In the genomic region with DNA sequence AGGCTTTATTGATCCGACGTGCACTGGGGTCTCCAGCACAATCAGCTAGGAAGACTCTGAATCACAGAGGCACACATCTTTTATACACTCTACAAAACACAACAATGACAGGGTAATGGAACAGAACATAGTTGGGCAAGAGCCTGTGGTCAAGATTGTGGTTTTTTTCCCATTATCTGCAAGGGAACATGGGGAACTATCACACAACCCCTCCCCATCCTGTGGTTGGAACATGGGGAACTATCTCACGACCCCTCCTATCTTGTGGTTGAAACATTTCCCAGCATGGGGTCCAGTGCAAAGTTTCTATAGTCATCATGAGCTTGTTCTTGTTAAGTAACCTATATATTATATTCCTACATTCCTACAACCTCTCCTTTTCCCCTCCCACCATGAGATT, we compare ENCODE assay signal across 22 mouse cellular contexts.
"Had no signal": no experiment of that assay in that cellular context is flagged by ENCODE, and none has a peak within 500 bp of the region (broad histone marks: within the 10 kb centered on the region; RNA-seq: fewer than 3 reads in every experiment).

No protein-coding gene starts in this region.

- DNase-seq: kidney, adult 2 months; kidney, postnatal 25 days; layer of hippocampus, postnatal 36 days; left cerebral cortex, postnatal 4 days; liver, postnatal 0 days; lung, embryonic 14.5 days; right cerebral cortex, adult 18-20 months; right cerebral cortex, postnatal 14 days; right cerebral cortex, postnatal 4 days; thymus, postnatal 25 days had no signal

- H3K4me3 ChIP-seq: limb, embryonic 12.5 days; limb, embryonic 15.5 days; midbrain, embryonic 15.5 days; neural tube, embryonic 12.5 days; neural tube, embryonic 15.5 days; stomach, embryonic 15.5 days had no signal

- H3K27me3 ChIP-seq: limb, embryonic 12.5 days; limb, embryonic 15.5 days; midbrain, embryonic 15.5 days; neural tube, embryonic 12.5 days; neural tube, embryonic 15.5 days; stomach, embryonic 15.5 days had no signal

- H3K4me2 ChIP-seq: limb, embryonic 12.5 days; limb, embryonic 15.5 days; liver, embryonic 11.5 days; lung, embryonic 14.5 days; midbrain, embryonic 11.5 days; midbrain, embryonic 15.5 days; neural tube, embryonic 12.5 days; neural tube, embryonic 15.5 days; stomach, embryonic 15.5 days had no signal

- H3K4me1 ChIP-seq: limb, embryonic 12.5 days; limb, embryonic 15.5 days; midbrain, embryonic 15.5 days; neural tube, embryonic 12.5 days; neural tube, embryonic 15.5 days; stomach, embryonic 15.5 days had no signal

- H3K36me3 ChIP-seq: limb, embryonic 12.5 days; limb, embryonic 15.5 days; midbrain, embryonic 15.5 days; neural tube, embryonic 12.5 days; neural tube, embryonic 15.5 days; stomach, embryonic 15.5 days had no signal

- H3K9ac ChIP-seq: limb, embryonic 12.5 days; limb, embryonic 15.5 days; liver, embryonic 14.5 days; liver, postnatal 0 days; lung, embryonic 14.5 days; midbrain, embryonic 15.5 days; neural tube, embryonic 12.5 days; neural tube, embryonic 15.5 days; stomach, embryonic 15.5 days had no signal

- ATAC-seq: liver, postnatal 0 days; lung, postnatal 0 days; midbrain, embryonic 15.5 days had no signal

- H3K27ac ChIP-seq: kidney, postnatal 0 days; limb, embryonic 12.5 days; limb, embryonic 15.5 days; liver, embryonic 14.5 days; macrophage; midbrain, embryonic 15.5 days; neural tube, embryonic 12.5 days; neural tube, embryonic 15.5 days; stomach, embryonic 15.5 days had no signal

- H3K9me3 ChIP-seq: limb, embryonic 12.5 days; limb, embryonic 15.5 days; midbrain, embryonic 15.5 days; neural tube, embryonic 12.5 days; neural tube, embryonic 15.5 days; stomach, embryonic 15.5 days had no signal
